Mouse (Mus musculus): Measurements from ENCODE around the gene Fam20b. TPM values are rescaled to one million over a fixed set of nuclear protein-coding genes. Genes with fewer than 3 reads are reported as not detected.

Gene Fam20b
- total RNA-seq, 2 experiments from 2014 or later = 66.8 to 77.1 TPM

GRCm38 (mm10) chr1:156645971-156646370, 72.9 kb downstream of the Fam20b start:
- intact Hi-C loops (cut with DNase I) = loop anchor here (10.0 kb wide), 1 partner anchor 401 kb away; no protein-coding TSS in a partner anchor

GRCm38 (mm10) chr1:156644780-156645523, 73.9 kb downstream of the Fam20b start:
- intact Hi-C loops (cut with DNase I) = loop anchor here (10.0 kb wide), 1 partner anchor 400 kb away; no protein-coding TSS in a partner anchor
- DNase-seq (ENCODE audit: low spot score in 2 of 2) = no peak

More at GRCm38 (mm10) chr1:156645971-156646370, 72.9 kb downstream of the Fam20b start:
- DNase-seq (ENCODE audit: low spot score in 2 of 2) = no peak

GRCm38 (mm10) chr1:156644061-156644460, 74.8 kb downstream of the Fam20b start:
- DNase-seq (ENCODE audit: low spot score in 2 of 2) = no peak
- intact Hi-C loops (cut with DNase I) = loop anchor here (10.0 kb wide), 1 partner anchor 399 kb away; no protein-coding TSS in a partner anchor

DNA sequence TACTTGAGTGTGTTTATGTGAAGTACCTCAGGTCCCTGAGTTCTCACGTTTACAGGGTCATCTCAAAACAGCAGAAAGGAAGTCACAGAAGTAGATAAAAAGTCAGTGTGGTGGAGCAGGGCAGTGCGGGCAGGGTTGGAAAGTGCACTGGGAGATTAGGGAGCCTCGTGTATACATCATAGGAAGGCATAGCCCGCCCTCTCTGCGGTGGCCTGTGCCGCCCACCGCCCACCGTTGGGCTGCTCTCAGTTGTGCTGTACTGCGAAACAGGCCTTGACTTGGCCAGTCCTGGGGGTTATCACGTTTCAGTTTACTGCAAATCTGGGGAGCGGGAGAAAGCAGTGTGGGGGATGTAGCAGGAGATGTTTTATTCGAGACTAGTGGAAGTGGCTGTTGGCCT, 76.1 kb downstream of the Fam20b start:
- DNase-seq (ENCODE audit: low spot score in 2 of 2) = no peak

GRCm38 (mm10) chr1:156641808-156642207, 77.1 kb downstream of the Fam20b start:
- intact Hi-C loops (cut with DNase I) = loop anchor here (10.0 kb wide), 1 partner anchor 397 kb away; no protein-coding TSS in a partner anchor
- DNase-seq (ENCODE audit: low spot score in 2 of 2) = no peak

More for the DNA sequence above, 76.1 kb downstream of the Fam20b start:
- intact Hi-C loops (cut with DNase I) = loop anchor here (10.0 kb wide), 1 partner anchor 398 kb away; no protein-coding TSS in a partner anchor

DNA sequence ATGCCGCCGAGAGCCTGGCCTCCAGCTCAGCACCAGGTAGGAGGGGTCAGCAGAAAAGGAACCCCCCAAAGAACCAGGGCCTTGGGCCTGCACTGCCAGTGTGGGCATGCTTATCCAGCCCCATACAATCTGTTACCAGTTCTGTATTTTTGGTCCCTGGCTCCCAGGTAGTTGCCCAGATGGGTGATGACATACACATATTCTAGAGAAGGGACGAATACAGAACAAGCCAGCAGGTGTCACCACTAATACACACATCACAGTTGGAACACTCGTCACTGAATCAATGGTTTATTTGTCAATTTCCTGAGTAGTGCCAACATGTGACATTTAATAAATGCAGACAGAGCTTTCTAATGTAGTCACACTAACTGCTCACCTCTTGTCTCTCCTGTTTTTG, 78.3 kb downstream of the Fam20b start:
- intact Hi-C loops (cut with DNase I) = loop anchor here (10.0 kb wide), 1 partner anchor 396 kb away; no protein-coding TSS in a partner anchor
- DNase-seq (ENCODE audit: low spot score in 2 of 2) = no peak

- intact Hi-C loops (cut with DNase I) = no loop called here
Measured at GRCm38 (mm10) chr1:156639455-156639854, 79.4 kb downstream of the Fam20b start.

DNA sequence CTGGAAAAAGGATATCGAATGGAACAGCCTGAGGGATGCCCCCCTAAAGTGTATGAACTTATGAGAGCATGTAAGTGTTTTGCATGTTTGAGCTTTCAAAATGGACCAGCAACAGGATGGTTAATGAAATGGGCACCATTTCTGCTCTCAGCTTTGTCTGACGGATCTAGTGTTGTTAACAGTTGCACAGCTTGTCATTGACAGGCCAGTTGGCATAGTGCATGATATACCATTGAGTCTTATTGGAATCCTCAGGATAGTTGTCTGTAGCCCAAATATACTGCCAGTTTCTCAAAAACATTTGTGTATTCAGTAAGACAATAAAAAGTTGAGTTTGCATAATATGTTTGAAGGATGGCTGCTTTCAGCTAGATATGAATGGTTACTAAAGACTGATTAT, 83.7 kb downstream of the Fam20b start:
- no peak for DNase-seq (ENCODE audit: low spot score in 2 of 2)
- intact Hi-C loops (cut with DNase I) = no loop called here

More at GRCm38 (mm10) chr1:156639455-156639854, 79.4 kb downstream of the Fam20b start:
- DNase-seq (ENCODE audit: low spot score in 2 of 2) = no peak

DNA sequence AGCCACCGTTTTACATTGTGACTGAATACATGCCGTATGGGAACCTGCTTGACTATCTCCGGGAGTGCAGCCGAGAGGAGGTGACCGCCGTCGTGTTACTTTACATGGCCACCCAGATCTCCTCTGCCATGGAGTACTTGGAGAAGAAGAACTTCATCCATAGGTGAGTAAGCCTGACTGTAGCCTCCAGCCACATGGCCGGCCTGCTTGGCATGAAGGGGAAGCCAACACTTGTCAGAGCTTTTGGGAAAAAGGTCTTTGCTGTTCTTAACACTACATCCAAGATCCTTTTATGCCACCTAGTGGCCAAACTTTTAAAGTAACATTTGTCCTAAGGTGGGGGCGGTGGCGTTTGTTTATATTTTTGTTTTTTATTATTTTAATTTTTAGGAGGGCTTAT, 85.8 kb downstream of the Fam20b start:
- no peak for DNase-seq (ENCODE audit: low spot score in 2 of 2)
- intact Hi-C loops (cut with DNase I) = loop anchor here (2.0 to 5.0 kb wide), 3 partner anchors 48 to 216 kb away; partner anchors contain the start of gene Abl2

DNA sequence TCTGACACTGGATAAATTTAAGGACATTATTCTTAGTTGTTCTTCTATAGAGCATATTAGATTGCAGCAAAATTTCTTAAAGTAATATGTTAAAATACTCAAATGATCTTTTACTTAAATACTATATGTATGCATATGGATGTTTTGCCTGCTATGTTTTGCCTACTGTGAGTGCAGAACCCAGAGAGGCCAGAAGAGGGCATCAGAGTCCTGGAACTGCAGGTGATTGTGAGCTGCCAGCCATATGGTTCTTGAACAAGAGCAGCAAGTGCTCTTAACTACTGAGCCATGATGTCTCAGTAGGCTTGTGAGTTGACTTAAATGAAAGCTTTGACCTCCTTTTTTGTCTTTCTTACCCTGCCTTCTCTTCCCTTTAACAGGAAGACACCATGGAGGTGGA, 87.9 kb downstream of the Fam20b start:
- intact Hi-C loops (cut with DNase I) = loop anchor here (5.0 kb wide), 1 partner anchor 214 kb away; no protein-coding TSS in a partner anchor
- DNase-seq (ENCODE audit: low spot score in 2 of 2) = no peak

- intact Hi-C loops (cut with DNase I) = loop anchor here (5.0 kb wide), 1 partner anchor 213 kb away; no protein-coding TSS in a partner anchor
- DNase-seq (ENCODE audit: low spot score in 2 of 2) = peak in 1 of 2 experiments; percentile 48
Measured at GRCm38 (mm10) chr1:156629984-156630383, 88.9 kb downstream of the Fam20b start.

Other genes starting within 250 kb of the Fam20b start
- 10 to 100 TPM; 32.3 to 47.6 TPM for gene Soat1, start 244.8 kb downstream of the Fam20b start, total RNA-seq (2021)
- gene Gm10031, start 195.1 kb downstream of the Fam20b start, total RNA-seq (2021) = 10 to 100 TPM; 42.9 to 43.3 TPM
- gene Abl2, start 160.3 kb downstream of the Fam20b start, total RNA-seq (2021) = 10 to 100 TPM; 53.8 to 69.7 TPM
- 1 to 10 TPM; 4.5 to 5.5 TPM for gene Tor3a, start 44.7 kb downstream of the Fam20b start, total RNA-seq (2021)
- 1 to 10 TPM in 1 of 2 experiments, under 1 TPM in 1; 0.76 to 1.1 TPM for gene Angptl1, start 119.5 kb upstream of the Fam20b start, total RNA-seq (2021)
- 10 to 100 TPM; 32.0 to 50.1 TPM for gene Ralgps2, start 220.5 kb upstream of the Fam20b start, total RNA-seq (2021)

Data from left cerebral cortex, postnatal 36 days (tissue).